Mouse (Mus musculus): ENCODE results near the gene Tiam1. TPM values are rescaled to one million over a fixed set of nuclear protein-coding genes. Genes with fewer than 3 reads are reported as not detected.

The Tiam1 gene
- polyA plus RNA-seq, 1 experiment from 2014 or later = 3.7 TPM

DNA sequence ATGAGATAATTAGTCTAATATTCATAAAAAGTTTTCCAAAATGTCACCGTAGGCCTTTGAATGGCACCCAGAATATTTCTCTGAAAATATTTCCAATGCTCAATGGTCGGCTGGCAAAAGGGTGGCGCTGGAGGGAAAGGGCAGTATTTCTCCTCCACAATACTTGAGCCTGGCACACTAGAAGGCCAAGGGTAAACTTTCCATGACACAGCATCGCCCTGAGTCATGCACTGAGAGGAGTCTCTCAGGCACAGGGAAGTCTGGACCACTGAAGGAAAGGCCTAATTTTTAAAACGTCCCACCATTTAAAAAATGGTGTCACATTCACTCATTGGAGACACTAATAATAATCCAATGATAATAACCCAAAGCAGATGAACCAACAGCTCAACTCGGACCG is 9.2 kb downstream of the Tiam1 start:
- 90% methylated on average over 7 of the region's 7 CpGs for WGBS
- Histone ChIP-seq H3K27ac (ENCODE audit: low read length) (no peak overlapping the region), H3K4me2 (replicated peaks; ENCODE audit: low read depth, low read length) (no peak overlapping the region), H3K27me3 (replicated peaks; ENCODE audit: insufficient read depth, low read length) (no peaks in the 10 kb centered on the region), H3K9me3 (ENCODE audit: low read length) (no peaks in the 10 kb centered on the region), H3K36me3 (ENCODE audit: insufficient read depth, low read length) (no peaks in the 10 kb centered on the region), H3K4me1 (ENCODE audit: insufficient read depth, low read depth, low read length) (no peaks in the 10 kb centered on the region), H3K4me3 (ENCODE audit: low read depth, low read length) (no peak overlapping the region), H3K9ac (replicated peaks; ENCODE audit: low read depth) (no peak overlapping the region)
- no peak for DNase-seq (ENCODE audit: low spot score)
- TF ChIP-seq CTCF (IDR thresholded peaks at IDR 0.05) (no peak), EP300 (IDR thresholded peaks at IDR 0.05) (no peak)
- ATAC-seq = no peak

GRCm38 (mm10) chr16:90132816-90133215 is 10.8 kb downstream of the Tiam1 start:
- H3K4me1 ChIP-seq (ENCODE audit: insufficient read depth, low read depth, low read length) = no peaks in the 10 kb centered on the region
- no peak overlapping the region for H3K4me3 ChIP-seq (ENCODE audit: low read depth, low read length)
- no peak overlapping the region for H3K27ac ChIP-seq (ENCODE audit: low read length)
- H3K9me3 ChIP-seq (ENCODE audit: low read length) = no peaks in the 10 kb centered on the region
- TF ChIP-seq CTCF (IDR thresholded peaks at IDR 0.05) (no peak), EP300 (IDR thresholded peaks at IDR 0.05) (no peak)
- no peaks in the 10 kb centered on the region for H3K36me3 ChIP-seq (ENCODE audit: insufficient read depth, low read length)
- 73% methylated on average over 7 of the region's 7 CpGs for WGBS
- ATAC-seq (no peak), DNase-seq (ENCODE audit: low spot score) (no peak)
- no peak overlapping the region for H3K9ac ChIP-seq (replicated peaks; ENCODE audit: low read depth)
- H3K27me3 ChIP-seq (replicated peaks; ENCODE audit: insufficient read depth, low read length) = no peaks in the 10 kb centered on the region
- no peak overlapping the region for H3K4me2 ChIP-seq (replicated peaks; ENCODE audit: low read depth, low read length)

GRCm38 (mm10) chr16:90132331-90132730 is 11.2 kb downstream of the Tiam1 start:
- H3K36me3 ChIP-seq (ENCODE audit: insufficient read depth, low read length) = no peaks in the 10 kb centered on the region
- DNase-seq (ENCODE audit: low spot score) (no peak), ATAC-seq (no peak)
- 47% methylated on average over 10 of the region's 10 CpGs for WGBS
- no peak overlapping the region for H3K4me2 ChIP-seq (replicated peaks; ENCODE audit: low read depth, low read length)
- H3K9me3 ChIP-seq (ENCODE audit: low read length) = no peaks in the 10 kb centered on the region
- H3K27ac ChIP-seq (ENCODE audit: low read length) = no peak overlapping the region
- H3K9ac ChIP-seq (replicated peaks; ENCODE audit: low read depth) = no peak overlapping the region
- H3K4me3 ChIP-seq (ENCODE audit: low read depth, low read length) = no peak overlapping the region
- H3K4me1 ChIP-seq (ENCODE audit: insufficient read depth, low read depth, low read length) = no peaks in the 10 kb centered on the region
- no peaks in the 10 kb centered on the region for H3K27me3 ChIP-seq (replicated peaks; ENCODE audit: insufficient read depth, low read length)
- no peak for TF ChIP-seq EP300 (IDR thresholded peaks at IDR 0.05)
- no peak for TF ChIP-seq CTCF (IDR thresholded peaks at IDR 0.05)

- H3K4me2 ChIP-seq (replicated peaks; ENCODE audit: low read depth, low read length) = no peak overlapping the region
- H3K27ac ChIP-seq (ENCODE audit: low read length) = no peak overlapping the region
- TF ChIP-seq CTCF (IDR thresholded peaks at IDR 0.05) = peak; percentile 54
- no peak for TF ChIP-seq EP300 (IDR thresholded peaks at IDR 0.05)
- ATAC-seq = peak; percentile 15; the same call in 1 of the 2 replicates
- H3K4me3 ChIP-seq (ENCODE audit: low read depth, low read length) = no peak overlapping the region
- no peaks in the 10 kb centered on the region for H3K27me3 ChIP-seq (replicated peaks; ENCODE audit: insufficient read depth, low read length)
- no peak overlapping the region for H3K9ac ChIP-seq (replicated peaks; ENCODE audit: low read depth)
- H3K4me1 ChIP-seq (ENCODE audit: insufficient read depth, low read depth, low read length) = peaks cover 5% of the 10 kb centered on the region; the same call in 1 of the 2 replicates
- DNase-seq (ENCODE audit: low spot score) = no peak
- 35% methylated on average over 19 of the region's 19 CpGs for WGBS
- H3K9me3 ChIP-seq (ENCODE audit: low read length) = no peaks in the 10 kb centered on the region
- no peaks in the 10 kb centered on the region for H3K36me3 ChIP-seq (ENCODE audit: insufficient read depth, low read length)
Measured at GRCm38 (mm10) chr16:90128817-90129587, 14.6 kb downstream of the Tiam1 start.

DNA sequence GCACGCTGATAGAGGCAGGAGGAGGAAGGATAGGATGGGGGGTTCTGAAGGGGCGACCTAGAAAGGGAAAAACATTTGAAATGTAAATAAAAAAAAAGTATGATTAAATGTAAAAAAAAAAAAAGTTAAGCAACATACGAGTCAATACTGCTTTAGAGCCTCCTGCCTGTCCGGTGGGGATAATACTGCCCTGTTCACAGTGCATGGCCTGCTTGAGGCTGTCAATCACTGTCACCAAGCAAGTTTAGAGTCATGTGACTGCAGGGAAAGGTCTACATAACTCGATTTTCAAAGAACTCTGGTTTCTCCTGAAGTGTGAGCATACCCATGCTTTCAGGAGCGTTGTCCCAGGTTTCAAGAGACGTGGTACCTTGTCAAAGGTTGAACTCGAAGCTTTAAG is 15.2 kb downstream of the Tiam1 start:
- no peaks in the 10 kb centered on the region for H3K36me3 ChIP-seq (ENCODE audit: insufficient read depth, low read length)
- TF ChIP-seq EP300 (IDR thresholded peaks at IDR 0.05) (no peak), CTCF (IDR thresholded peaks at IDR 0.05) (no peak)
- H3K4me3 ChIP-seq (ENCODE audit: low read depth, low read length) = no peak overlapping the region
- 51% methylated on average over 8 of the region's 8 CpGs for WGBS
- no peak overlapping the region for H3K27ac ChIP-seq (ENCODE audit: low read length)
- H3K9me3 ChIP-seq (ENCODE audit: low read length) = no peaks in the 10 kb centered on the region
- peaks cover 5% of the 10 kb centered on the region; the same call in 1 of the 2 replicates for H3K4me1 ChIP-seq (ENCODE audit: insufficient read depth, low read depth, low read length)
- H3K4me2 ChIP-seq (replicated peaks; ENCODE audit: low read depth, low read length) = no peak overlapping the region
- DNase-seq (ENCODE audit: low spot score) (no peak), ATAC-seq (no peak)
- no peak overlapping the region for H3K9ac ChIP-seq (replicated peaks; ENCODE audit: low read depth)
- no peaks in the 10 kb centered on the region for H3K27me3 ChIP-seq (replicated peaks; ENCODE audit: insufficient read depth, low read length)

DNA sequence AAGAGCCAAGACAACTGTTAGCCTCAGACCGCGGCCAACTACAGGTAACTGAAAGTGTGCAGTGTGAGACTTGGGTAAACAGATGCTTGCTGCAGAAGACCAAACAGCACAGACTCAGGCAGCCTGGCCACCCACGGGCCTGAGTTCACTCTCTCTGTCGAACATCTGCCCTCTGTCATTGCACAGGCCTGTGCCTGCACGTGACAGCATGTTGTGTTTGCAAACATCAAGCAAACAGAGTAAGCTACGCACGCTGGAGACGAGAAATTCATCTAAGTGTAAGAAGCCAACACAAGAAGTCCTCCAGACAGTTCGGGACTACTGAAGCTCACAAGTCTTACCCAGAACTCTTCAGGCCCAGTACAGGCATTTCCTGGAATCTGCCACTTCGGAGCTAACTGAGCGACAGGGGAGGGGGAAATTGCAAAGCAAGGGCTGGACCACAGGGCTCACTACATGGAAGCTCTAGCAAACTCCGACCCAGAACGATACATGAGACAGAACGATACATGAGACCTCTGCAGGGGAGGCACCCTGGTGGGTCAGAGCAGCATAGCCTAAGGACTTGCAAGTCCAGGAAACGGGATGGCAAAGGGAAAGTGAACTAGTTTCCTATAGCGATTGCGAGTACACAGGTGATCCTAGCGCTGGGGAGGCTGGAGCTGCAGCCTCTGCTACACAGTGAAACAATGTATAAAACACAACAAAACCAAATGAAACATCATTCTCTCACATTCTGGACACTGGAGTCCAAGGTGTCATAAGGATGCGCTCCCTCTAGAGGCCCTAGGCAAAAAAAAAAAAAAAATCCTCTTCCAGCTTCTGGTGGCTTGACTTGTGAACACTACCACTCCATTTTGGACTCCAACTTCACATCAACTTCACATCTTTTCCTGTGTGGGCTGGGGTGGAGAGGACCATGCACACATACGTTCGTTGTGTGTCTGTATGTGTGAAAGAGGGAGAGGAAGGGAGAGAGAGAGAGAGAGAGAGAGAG is 18.0 kb downstream of the Tiam1 start:
- Histone ChIP-seq H3K27ac (ENCODE audit: low read length) (no peak overlapping the region), H3K4me2 (replicated peaks; ENCODE audit: low read depth, low read length) (no peak overlapping the region), H3K4me1 (ENCODE audit: insufficient read depth, low read depth, low read length) (peaks cover 5% of the 10 kb centered on the region; the same call in 1 of the 2 replicates), H3K9ac (replicated peaks; ENCODE audit: low read depth) (no peak overlapping the region), H3K36me3 (ENCODE audit: insufficient read depth, low read length) (no peaks in the 10 kb centered on the region), H3K9me3 (ENCODE audit: low read length) (no peaks in the 10 kb centered on the region), H3K27me3 (replicated peaks; ENCODE audit: insufficient read depth, low read length) (no peaks in the 10 kb centered on the region), H3K4me3 (ENCODE audit: low read depth, low read length) (no peak overlapping the region)
- ATAC-seq (peak; percentile 81), DNase-seq (ENCODE audit: low spot score) (peak; percentile 71)
- peak; percentile 15; the same call in 1 of the 2 replicates for TF ChIP-seq CTCF (IDR thresholded peaks at IDR 0.05)
- TF ChIP-seq EP300 (IDR thresholded peaks at IDR 0.05) = no peak
- 55% methylated on average over 21 of the region's 21 CpGs for WGBS
